Mouse (Mus musculus) brown adipose tissue, adult 24 weeks (tissue): ENCODE data around the gene Prdm11. TPM values are rescaled to one million over a fixed set of nuclear protein-coding genes. Genes with fewer than 3 reads are reported as not detected.

Experiments used
- H3K27ac ChIP-seq: fragments of 200-500 bp; replicated peaks from 2 replicates; pipeline ENCODE4 v1.5.1; 2012; ENCODE audit warnings: low read depth, mild to moderate bottlenecking, low read length
- H3K4me1 ChIP-seq: fragments of 200-500 bp; 2 replicates; pipeline ENCODE4 v1.6.1; 2012; ENCODE audit warnings: low read length, mixed read lengths; ENCODE audit not compliant: control insufficient read depth, insufficient read depth, insufficient read length
- H3K4me3 ChIP-seq: fragments of 200-500 bp; 2 replicates; pipeline ENCODE4 v1.5.1; 2012; ENCODE audit warnings: low read depth, mild to moderate bottlenecking, low read length, moderate library complexity; ENCODE audit not compliant: insufficient read depth
- polyA plus RNA-seq: library from polyadenylated mRNA; stranded (reverse); fragments of >200 nt; gene quantifications from 2 replicates; pipeline ENCODE4 v1.2.4, GENCODE M21; 2012; ENCODE audit not compliant: missing spikeins, insufficient read depth, insufficient read length

Prdm11 gene
- polyA plus RNA-seq, 1 experiment, result 1.3 TPM

DNA sequence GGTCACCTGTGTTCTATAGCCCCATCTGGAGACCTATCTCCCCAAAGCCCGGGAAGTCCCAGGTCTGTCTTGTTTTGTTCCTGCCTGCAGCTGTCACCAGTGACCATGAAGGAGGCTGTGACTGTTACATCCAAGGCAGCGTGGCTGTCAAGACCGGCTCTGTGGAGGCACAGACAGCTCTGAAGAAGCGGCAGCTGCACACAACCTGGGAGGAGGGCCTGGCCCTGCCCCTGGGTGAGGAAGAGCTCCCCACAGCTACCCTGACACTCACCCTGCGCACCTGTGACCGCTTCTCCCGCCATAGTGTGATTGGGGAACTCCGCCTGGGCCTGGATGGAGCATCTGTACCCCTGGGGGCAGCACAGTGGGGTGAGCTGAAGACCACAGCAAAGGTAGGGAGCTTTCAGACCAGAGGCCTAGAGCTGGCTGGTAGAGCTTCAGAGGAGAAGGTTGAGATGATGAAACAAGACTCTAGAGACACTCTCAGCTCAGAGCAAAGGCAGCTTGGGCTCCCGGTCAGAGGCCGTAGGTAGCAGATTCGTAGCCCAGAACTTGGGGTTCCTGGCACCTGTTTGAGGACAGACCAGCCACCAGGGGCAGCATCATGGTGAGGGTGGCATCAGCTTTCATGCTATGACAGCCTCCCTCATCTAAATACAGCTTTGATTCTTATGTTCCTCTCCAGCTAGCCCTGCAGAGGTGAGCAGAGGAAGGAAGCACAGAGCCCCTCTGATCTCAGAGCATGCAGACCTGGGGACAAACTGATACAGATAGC, 100.0 kb downstream of the Prdm11 start:
- H3K4me3 ChIP-seq, result no peak overlapping the region
- no peaks in the 10 kb centered on the region; the same call in 1 of the 2 replicates for H3K4me1 ChIP-seq
- H3K27ac ChIP-seq, result no peak overlapping the region

- Histone ChIP-seq H3K4me3 (no peak overlapping the region), H3K4me1 (no peaks in the 10 kb centered on the region; the same call in 1 of the 2 replicates), H3K27ac (no peak overlapping the region)
These were observed 100.7 kb downstream of the Prdm11 start for GRCm38 (mm10) chr2:92945125-92945746.

DNA sequence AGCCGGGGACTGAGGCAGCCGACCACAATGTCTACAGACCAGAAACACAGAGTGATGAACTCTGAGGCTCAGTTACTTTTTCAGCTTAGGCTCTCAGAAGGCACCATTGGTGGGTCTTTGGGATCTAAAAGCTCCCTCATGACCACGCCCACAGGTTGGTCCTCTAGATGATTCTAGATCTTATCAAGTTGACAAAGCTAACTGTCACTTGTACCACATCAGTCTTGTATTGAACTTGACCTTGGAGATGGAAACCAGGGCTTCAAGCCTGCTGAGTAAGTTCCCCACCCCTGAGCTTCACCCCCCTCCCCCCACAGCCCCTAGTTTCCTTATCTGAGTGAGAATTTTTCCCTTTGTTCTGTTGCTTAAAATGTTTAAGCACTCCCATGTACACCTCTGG, 101.6 kb downstream of the Prdm11 start:
- Histone ChIP-seq H3K4me3 (no peak overlapping the region), H3K4me1 (no peaks in the 10 kb centered on the region; the same call in 1 of the 2 replicates), H3K27ac (no peak overlapping the region)

- H3K27ac ChIP-seq, result no peak overlapping the region
- H3K4me3 ChIP-seq, result no peak overlapping the region
- no peaks in the 10 kb centered on the region; the same call in 1 of the 2 replicates for H3K4me1 ChIP-seq
These were observed 102.6 kb downstream of the Prdm11 start for GRCm38 (mm10) chr2:92943406-92943805.

- H3K4me1 ChIP-seq, result no peaks in the 10 kb centered on the region
- H3K4me3 ChIP-seq, result no peak overlapping the region
- no peak overlapping the region for H3K27ac ChIP-seq
These were observed 104.5 kb downstream of the Prdm11 start for GRCm38 (mm10) chr2:92941463-92941862.

GRCm38 (mm10) chr2:92940963-92941362, 105.0 kb downstream of the Prdm11 start:
- H3K4me3 ChIP-seq, result no peak overlapping the region
- no peak overlapping the region for H3K27ac ChIP-seq
- H3K4me1 ChIP-seq, result no peaks in the 10 kb centered on the region

- no peak overlapping the region for H3K27ac ChIP-seq
- H3K4me1 ChIP-seq, result no peaks in the 10 kb centered on the region
- H3K4me3 ChIP-seq, result no peak overlapping the region
These were observed 107.1 kb downstream of the Prdm11 start for GRCm38 (mm10) chr2:92938827-92939226.

- Histone ChIP-seq H3K4me3 (no peak overlapping the region), H3K27ac (no peak overlapping the region), H3K4me1 (no peaks in the 10 kb centered on the region)
These were observed 107.9 kb downstream of the Prdm11 start for GRCm38 (mm10) chr2:92938063-92938462.

DNA sequence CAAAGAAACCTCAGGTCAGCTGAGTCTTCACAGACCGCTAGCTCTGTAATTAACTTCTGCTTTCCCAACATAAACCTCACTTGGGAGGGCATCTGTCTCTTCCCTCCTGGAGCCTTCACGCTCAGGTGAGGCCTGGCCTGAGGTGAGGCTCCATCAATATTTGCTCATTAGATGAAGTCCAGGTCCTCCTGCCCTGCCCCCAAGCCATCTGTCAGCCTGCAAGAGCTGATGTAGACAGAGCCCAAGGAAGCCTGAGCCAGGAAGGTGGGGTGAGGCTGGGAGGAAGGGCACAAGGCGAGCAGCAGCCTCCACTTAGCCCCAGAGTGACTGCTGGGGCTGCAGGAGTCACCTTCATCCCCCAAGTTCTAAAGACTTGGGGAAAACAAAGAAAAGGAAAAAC, 110.5 kb downstream of the Prdm11 start:
- no peak overlapping the region for H3K4me3 ChIP-seq
- H3K4me1 ChIP-seq, result no peaks in the 10 kb centered on the region
- H3K27ac ChIP-seq, result no peak overlapping the region

DNA sequence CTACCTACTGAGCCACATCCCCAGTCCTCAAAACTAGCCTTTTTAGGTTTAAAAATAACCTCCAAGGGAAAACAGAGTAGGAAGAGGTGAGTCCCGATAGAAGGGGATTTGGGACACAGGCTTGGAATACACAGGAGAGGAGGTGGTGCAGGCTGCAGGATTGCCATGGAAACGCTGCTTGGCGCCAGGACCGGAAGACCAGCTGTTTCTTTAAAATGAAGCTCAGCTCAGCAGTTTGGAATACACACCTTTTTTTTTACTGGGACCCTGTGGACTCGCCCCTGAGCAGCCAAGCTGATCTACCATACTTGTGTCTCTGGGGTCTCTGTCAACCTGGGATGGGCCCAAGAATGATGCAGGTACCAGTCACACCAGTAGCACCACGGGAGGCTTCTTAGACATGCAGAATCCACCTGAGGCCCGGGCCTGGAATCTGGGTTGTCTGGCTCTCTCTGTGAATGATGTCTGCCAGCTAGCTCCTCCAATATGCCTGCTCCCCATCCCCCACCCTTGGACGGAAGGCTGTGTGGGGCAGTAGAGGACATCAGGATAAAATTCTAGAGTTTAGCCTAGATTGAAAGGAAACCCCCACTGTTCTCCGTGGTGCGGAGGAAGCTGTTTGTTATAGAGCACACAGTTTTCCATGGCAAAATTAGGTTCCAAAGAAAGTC, 111.5 kb downstream of the Prdm11 start:
- Histone ChIP-seq H3K4me3 (no peak overlapping the region), H3K27ac (no peak overlapping the region), H3K4me1 (no peaks in the 10 kb centered on the region)

DNA sequence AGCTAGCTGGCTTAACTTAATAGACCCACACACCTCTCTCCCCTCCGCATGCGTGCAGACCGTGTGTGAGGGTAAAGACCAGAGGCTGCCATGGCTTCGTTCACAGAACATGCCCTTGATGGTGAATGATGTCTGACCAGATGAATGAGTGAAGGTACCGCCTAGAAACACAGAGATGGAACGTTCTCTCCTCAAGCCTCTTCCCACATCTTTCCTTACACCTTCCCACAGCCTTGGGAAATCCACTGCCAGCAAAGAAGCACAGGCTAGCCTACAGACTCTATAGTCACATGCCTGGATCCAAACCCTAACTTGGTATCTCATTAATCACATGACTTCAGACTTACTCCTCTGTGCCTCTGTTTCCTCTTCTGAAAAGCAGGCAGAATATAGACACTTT, 112.6 kb downstream of the Prdm11 start:
- Histone ChIP-seq H3K27ac (no peak overlapping the region), H3K4me1 (no peaks in the 10 kb centered on the region), H3K4me3 (no peak overlapping the region)

DNA sequence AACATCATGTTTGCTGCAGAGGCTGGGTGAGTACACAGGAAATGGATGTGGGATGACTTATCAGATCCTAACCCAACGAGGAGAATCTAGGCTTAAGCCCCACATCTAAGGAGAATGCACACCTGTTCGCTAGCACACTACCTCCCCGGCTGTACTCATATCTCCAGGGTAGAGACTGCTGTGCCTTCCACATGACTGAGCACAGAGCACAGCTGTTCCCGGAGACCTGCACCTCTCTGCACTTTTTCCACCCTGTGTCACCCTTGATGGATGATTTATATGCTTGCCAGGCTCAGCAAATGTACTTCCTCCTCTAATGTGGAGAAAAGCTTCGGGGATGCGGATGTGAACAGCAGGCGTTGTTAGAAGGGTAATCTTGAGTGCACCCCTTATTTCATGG, 114.9 kb downstream of the Prdm11 start:
- no peak overlapping the region for H3K27ac ChIP-seq
- H3K4me1 ChIP-seq, result no peaks in the 10 kb centered on the region
- no peak overlapping the region for H3K4me3 ChIP-seq

- H3K4me3 ChIP-seq, result no peak overlapping the region
These were observed 116.3 kb downstream of the Prdm11 start for GRCm38 (mm10) chr2:92929696-92930095.

GRCm38 (mm10) chr2:92924677-92925259, 121.2 kb downstream of the Prdm11 start:
- H3K4me1 ChIP-seq, result no peaks in the 10 kb centered on the region
- no peak overlapping the region for H3K27ac ChIP-seq
- no peak overlapping the region for H3K4me3 ChIP-seq

More at GRCm38 (mm10) chr2:92929696-92930095, 116.3 kb downstream of the Prdm11 start:
- Histone ChIP-seq H3K27ac (no peak overlapping the region), H3K4me1 (no peaks in the 10 kb centered on the region)

- Histone ChIP-seq H3K27ac (no peak overlapping the region), H3K4me1 (no peaks in the 10 kb centered on the region), H3K4me3 (no peak overlapping the region)
These were observed 125.3 kb downstream of the Prdm11 start for GRCm38 (mm10) chr2:92920709-92921108.
